ENCODE assay signal across 20 mouse cellular contexts in genomic region chr6:126712531-126712930, GRCm38 (mm10). TPM values are rescaled to one million over a fixed set of nuclear protein-coding genes. Genes with fewer than 3 reads are reported as not detected.
DNase-seq lines count a peak whose midpoint lies in the region; TF ChIP-seq lines count a peak whose summit lies in the region.
"Had no signal": no experiment of that assay in that cellular context is flagged by ENCODE, and none has a peak within 500 bp of the region (broad histone marks: within the 10 kb centered on the region; RNA-seq: fewer than 3 reads in every experiment).

No protein-coding gene starts in this region.

- 0 out of 2 replicates have a peak overlapping the region, but pooled peaks have one; percentile 7 for H3K27ac ChIP-seq in layer of hippocampus, adult 2 months
- H3K27ac ChIP-seq in cortical plate, adult 2 months (ENCODE audit: insufficient read depth, low read length) = 0 out of 2 replicates have a peak overlapping the region, but pooled peaks have one; percentile 0
- H3K27ac ChIP-seq: embryonic facial prominence, embryonic 15.5 days; forebrain, embryonic 10.5 days; heart, embryonic 10.5 days; hindbrain, embryonic 12.5 days had no signal

- H3K4me1 ChIP-seq in cortical plate, adult 2 months (ENCODE audit: control insufficient read depth, insufficient read depth, low read length) = peaks cover 2% of the 10 kb centered on the region; the same call in 1 of the 2 replicates
- H3K4me1 ChIP-seq: embryonic facial prominence, embryonic 15.5 days; forebrain, embryonic 10.5 days; heart, embryonic 10.5 days; hindbrain, embryonic 12.5 days had no signal

- no peak for DNase-seq in layer of hippocampus, adult 2 months (ENCODE audit: low spot score in 2 of 2)
- no peak for DNase-seq in layer of hippocampus, adult 9-10 months (ENCODE audit: low spot score)
- DNase-seq in lung, postnatal 25 days (ENCODE audit: low spot score) = peak; percentile 1
- no peak for DNase-seq in lung, postnatal 4 days
- DNase-seq in brain, adult 2 months (ENCODE audit: low read depth, low spot score) = peak; percentile 82
- DNase-seq: adrenal gland, adult 2 months; adrenal gland, postnatal 25 days; cerebellum, adult 2 months; cerebellum, postnatal 10 days; embryo, embryonic 11 days; gastrocnemius, postnatal 10 days; heart, adult 18-20 months; heart, postnatal 10 days; heart, postnatal 4 days had no signal

- TF ChIP-seq POLR2A in cortical plate, adult 2 months (IDR thresholded peaks at IDR 0.05; ENCODE audit: extremely low read depth, insufficient read depth, low read length) = no peak

- no peak overlapping the region for H3K4me3 ChIP-seq in layer of hippocampus, adult 2 months
- no peak overlapping the region for H3K4me3 ChIP-seq in cortical plate, adult 2 months (ENCODE audit: insufficient read depth, low read length)
- H3K4me3 ChIP-seq: embryonic facial prominence, embryonic 15.5 days; erythroblast, embryonic 14.5 days; forebrain, embryonic 10.5 days; heart, embryonic 10.5 days; hindbrain, embryonic 12.5 days had no signal

- no peak for TF ChIP-seq CTCF in layer of hippocampus, adult 2 months (conservative IDR thresholded peaks at IDR 0.05)
- TF ChIP-seq CTCF in cortical plate, adult 2 months (IDR thresholded peaks at IDR 0.05; ENCODE audit: extremely low read depth, insufficient read depth, low read length) = no peak

RNA-seq across cellular contexts. Expression of gene Kcna6, which starts 27.9 kb away (rescaled TPM):
- total RNA-seq in layer of hippocampus, adult 2 months (2021) = 10 to 100 TPM; 46.6 to 48.5 TPM
- polyA plus RNA-seq in cortical plate, adult 2 months (2012; rRNA removed) = 44.9 and 45.3 TPM in 2 replicates
- polyA plus RNA-seq: erythroblast, embryonic 14.5 days had no signal

Comparison
In these comparisons a context has a peak if more than half of its experiments do, and no peak if none do; other contexts are left out.
1. DNase-seq: peak in lung, postnatal 25 days (single experiment) and brain, adult 2 months (single experiment); none in layer of hippocampus, adult 2 months (0 of 2), layer of hippocampus, adult 9-10 months (single experiment) and lung, postnatal 4 days (0 of 2).